Mouse (Mus musculus) limb, embryonic 13.5 days (tissue): Measurements from ENCODE around the gene Oprl1. TPM values are rescaled to one million over a fixed set of nuclear protein-coding genes. Genes with fewer than 3 reads are reported as not detected.

Experiments
- ATAC-seq: fragments of 200-750 bp; cut with Nextera tagmentation; 2 replicates; pipeline ENCODE4 v1.8.0; 2017; ENCODE audit warnings: low read depth, moderate number of reproducible peaks, moderate TSS enrichment; ENCODE audit not compliant: low FRiP score
- H3K27ac ChIP-seq: fragments of 300-500 bp; sonication (generic); 2 replicates; pipeline ENCODE4 v1.5.1; 2015; ENCODE audit warnings: inconsistent platforms, mild to moderate bottlenecking, moderate library complexity
- H3K27me3 ChIP-seq: fragments of 300-500 bp; sonication (generic); 2 replicates; pipeline ENCODE4 v1.6.1; 2015; ENCODE audit warnings: mild to moderate bottlenecking, inconsistent platforms
- H3K36me3 ChIP-seq: fragments of 300-500 bp; sonication (generic); 2 replicates; pipeline ENCODE4 v1.6.1; 2015; ENCODE audit warnings: inconsistent platforms, mild to moderate bottlenecking, moderate library complexity
- H3K4me1 ChIP-seq: fragments of 300-500 bp; sonication (generic); 2 replicates; pipeline ENCODE4 v1.6.1; 2015; ENCODE audit warnings: inconsistent platforms
- H3K4me2 ChIP-seq: fragments of 300-500 bp; sonication (generic); replicated peaks from 2 replicates; pipeline ENCODE4 v1.6.1; 2015; ENCODE audit warnings: inconsistent platforms, mild to moderate bottlenecking, moderate library complexity
- H3K4me3 ChIP-seq: fragments of 300-500 bp; sonication (generic); 2 replicates; pipeline ENCODE4 v1.5.1; 2015; ENCODE audit warnings: moderate library complexity, mild to moderate bottlenecking, inconsistent platforms
- H3K9ac ChIP-seq: fragments of 300-500 bp; sonication (generic); 2 replicates; pipeline ENCODE4 v1.6.1; 2015; ENCODE audit warnings: mild to moderate bottlenecking, inconsistent platforms
- H3K9me3 ChIP-seq: fragments of 300-500 bp; sonication (generic); 2 replicates; pipeline ENCODE4 v1.6.1; 2016; ENCODE audit warnings: inconsistent platforms
- WGBS: fragments of 180-500 bp; shearing (Covaris S2); methylation state at CpG from one replicate; pipeline ENCODE4 v1.1.7; 2015; 5-methylcytosine and 5-hydroxymethylcytosine counted together
- polyA plus RNA-seq: library from polyadenylated mRNA; unstranded; fragments of >200 nt; fragmentation: Nextera tagmentation; extraction: Ambion mirVana; gene quantifications from 2 replicates; pipeline ENCODE4 v1.2.1, GENCODE M21; 2015

Gene Oprl1
- polyA plus RNA-seq = 1.2 and 1.4 TPM in 2 replicates

GRCm38 (mm10) chr2:181714903-181715326 lies at the start of gene Oprl1:
Gene Oprl1, plus strand, starts transcription at chr2:181715016.
- no peak within 1 kb of the TSS for H3K27ac ChIP-seq
- 4% methylated on average over 7 of the region's 7 CpGs for WGBS
- peaks cover 6% of the 10 kb centered on the region; the same call in 1 of the 2 replicates for H3K27me3 ChIP-seq
- ATAC-seq = peak; percentile 57; the same call in 1 of the 2 replicates
- H3K4me2 ChIP-seq = peak within 1 kb of the TSS; percentile 49
- H3K9ac ChIP-seq = peak within 1 kb of the TSS; percentile 35; the same call in 1 of the 2 replicates
- no peaks in the 10 kb centered on the region for H3K4me1 ChIP-seq
- H3K36me3 ChIP-seq = no peaks in the 10 kb centered on the region
- no peaks in the 10 kb centered on the region for H3K9me3 ChIP-seq
- peak within 1 kb of the TSS; percentile 15 for H3K4me3 ChIP-seq

GRCm38 (mm10) chr2:181670285-181670912 lies 44.4 kb upstream of the Oprl1 start:
- WGBS = 3% methylated on average over 56 of the region's 56 CpGs
- no peak for ATAC-seq
- no peaks in the 10 kb centered on the region for H3K36me3 ChIP-seq

DNA sequence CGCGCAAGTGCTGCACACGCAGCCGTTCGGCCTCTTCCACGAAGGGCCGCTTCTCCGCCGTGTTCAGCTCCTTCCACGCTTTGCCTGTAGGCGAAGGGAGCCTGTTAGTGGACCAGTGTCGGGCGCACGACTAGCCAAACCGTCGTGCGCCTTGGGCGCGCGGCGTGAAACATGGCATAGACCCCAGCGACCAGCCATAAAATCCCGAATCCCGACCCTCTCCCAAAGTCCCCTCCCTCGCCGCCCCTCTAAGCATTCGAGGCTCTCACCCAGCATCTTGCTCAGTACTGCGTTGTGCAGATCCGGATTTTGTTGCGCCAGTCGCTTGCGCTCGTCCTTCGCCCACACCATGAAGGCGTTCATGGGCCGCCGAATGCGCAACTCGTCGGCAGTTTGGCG lies 43.9 kb upstream of the Oprl1 start:
- no peaks in the 10 kb centered on the region for H3K9me3 ChIP-seq
- peak overlapping the region; percentile 85 for H3K4me2 ChIP-seq
- peak overlapping the region; percentile 55 for H3K4me3 ChIP-seq
- H3K4me1 ChIP-seq = peaks cover 36% of the 10 kb centered on the region
- peaks cover 66% of the 10 kb centered on the region for H3K27me3 ChIP-seq
- H3K9ac ChIP-seq = peak overlapping the region; percentile 64
- H3K27ac ChIP-seq = no peak overlapping the region
- under 1% methylated on average over 41 of the region's 41 CpGs for WGBS
- ATAC-seq = no peak
- H3K36me3 ChIP-seq = no peaks in the 10 kb centered on the region

More at GRCm38 (mm10) chr2:181670285-181670912, 44.4 kb upstream of the Oprl1 start:
- H3K9me3 ChIP-seq = no peaks in the 10 kb centered on the region
- H3K27ac ChIP-seq = no peak overlapping the region
- peak overlapping the region; percentile 55 for H3K4me3 ChIP-seq
- peaks cover 66% of the 10 kb centered on the region for H3K27me3 ChIP-seq
- peaks cover 31% of the 10 kb centered on the region for H3K4me1 ChIP-seq
- H3K9ac ChIP-seq = peak overlapping the region; percentile 64
- H3K4me2 ChIP-seq = peak overlapping the region; percentile 85

- ATAC-seq = peak; percentile 18; the same call in 1 of the 2 replicates
- Histone ChIP-seq H3K27me3 (peaks cover 66% of the 10 kb centered on the region), H3K27ac (no peak within 1 kb of the TSS), H3K9ac (peak within 1 kb of the TSS; percentile 64), H3K4me1 (peaks cover 36% of the 10 kb centered on the region), H3K9me3 (no peaks in the 10 kb centered on the region), H3K36me3 (no peaks in the 10 kb centered on the region), H3K4me3 (peak within 1 kb of the TSS; percentile 55), H3K4me2 (peak within 1 kb of the TSS; percentile 85)
- under 1% methylated on average over 43 of the region's 43 CpGs for WGBS
These were observed 43.5 kb upstream of the Oprl1 start, which contains the start of gene Sox18 for GRCm38 (mm10) chr2:181671326-181671725. Gene Sox18, minus strand, starts transcription at chr2:181671640.

DNA sequence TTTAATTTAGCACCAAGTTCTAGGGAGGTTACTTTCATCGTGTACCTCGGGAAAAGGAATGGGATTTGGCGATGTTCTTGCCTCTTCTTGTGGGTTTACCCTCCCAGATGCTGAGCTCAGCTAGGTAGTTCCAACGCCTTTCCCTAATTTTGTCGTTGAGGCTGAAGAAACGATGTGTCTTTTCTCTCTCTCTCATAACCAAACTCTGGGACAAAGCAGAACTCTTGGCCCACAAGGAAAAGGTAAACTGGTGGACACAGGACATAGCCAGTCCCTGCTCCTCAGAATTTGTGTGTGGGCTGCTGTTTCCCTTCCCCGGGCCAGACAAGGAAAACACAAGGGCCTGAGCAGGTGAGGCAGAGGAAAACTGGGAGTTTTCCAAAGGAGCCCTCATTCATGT lies 42.8 kb upstream of the Oprl1 start:
- Histone ChIP-seq H3K27me3 (peaks cover 66% of the 10 kb centered on the region), H3K9me3 (no peaks in the 10 kb centered on the region), H3K4me3 (peak overlapping the region; percentile 55), H3K27ac (no peak overlapping the region), H3K4me1 (peaks cover 36% of the 10 kb centered on the region), H3K9ac (no peak overlapping the region), H3K4me2 (peak overlapping the region; percentile 85), H3K36me3 (no peaks in the 10 kb centered on the region)
- 22% methylated on average over 7 of the region's 7 CpGs for WGBS
- no peak for ATAC-seq

- no peak overlapping the region for H3K9ac ChIP-seq
- H3K27me3 ChIP-seq = peaks cover 58% of the 10 kb centered on the region
- WGBS = 33% methylated on average over 1 of the region's 1 CpGs
- H3K4me1 ChIP-seq = peaks cover 36% of the 10 kb centered on the region
- H3K4me2 ChIP-seq = no peak overlapping the region
- no peak overlapping the region for H3K4me3 ChIP-seq
- H3K27ac ChIP-seq = no peak overlapping the region
- no peaks in the 10 kb centered on the region for H3K36me3 ChIP-seq
- no peak for ATAC-seq
- H3K9me3 ChIP-seq = no peaks in the 10 kb centered on the region
These were observed 41.3 kb upstream of the Oprl1 start for GRCm38 (mm10) chr2:181673501-181673900.

GRCm38 (mm10) chr2:181674934-181675333 lies 39.9 kb upstream of the Oprl1 start:
- no peak for ATAC-seq
- H3K36me3 ChIP-seq = no peaks in the 10 kb centered on the region
- no peak overlapping the region for H3K27ac ChIP-seq
- H3K27me3 ChIP-seq = peaks cover 44% of the 10 kb centered on the region
- no peak overlapping the region for H3K4me2 ChIP-seq
- no peak overlapping the region for H3K4me3 ChIP-seq
- H3K4me1 ChIP-seq = peaks cover 42% of the 10 kb centered on the region
- 78% methylated on average over 4 of the region's 4 CpGs for WGBS
- no peak overlapping the region for H3K9ac ChIP-seq
- H3K9me3 ChIP-seq = no peaks in the 10 kb centered on the region

DNA sequence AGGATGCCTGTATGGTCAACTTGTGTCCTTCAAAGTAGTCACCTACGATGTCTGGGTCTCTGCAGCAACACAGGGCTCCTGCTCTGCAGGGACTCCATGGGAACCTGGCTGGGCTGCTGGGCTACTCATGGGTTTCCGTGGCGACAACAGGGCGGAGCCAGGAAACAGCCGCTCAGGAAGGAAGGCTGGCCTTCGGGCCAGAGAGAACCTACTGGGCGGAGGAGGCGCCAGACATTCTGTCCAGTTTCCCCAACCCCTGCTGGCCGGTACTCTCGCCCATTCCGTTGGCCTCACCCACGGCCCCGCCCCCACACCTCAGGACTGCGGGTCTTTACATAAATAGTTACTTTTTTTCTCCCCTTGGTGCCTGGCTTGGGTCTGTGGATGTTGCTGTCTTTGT lies 39.4 kb upstream of the Oprl1 start:
- WGBS = 4% methylated on average over 14 of the region's 14 CpGs

DNA sequence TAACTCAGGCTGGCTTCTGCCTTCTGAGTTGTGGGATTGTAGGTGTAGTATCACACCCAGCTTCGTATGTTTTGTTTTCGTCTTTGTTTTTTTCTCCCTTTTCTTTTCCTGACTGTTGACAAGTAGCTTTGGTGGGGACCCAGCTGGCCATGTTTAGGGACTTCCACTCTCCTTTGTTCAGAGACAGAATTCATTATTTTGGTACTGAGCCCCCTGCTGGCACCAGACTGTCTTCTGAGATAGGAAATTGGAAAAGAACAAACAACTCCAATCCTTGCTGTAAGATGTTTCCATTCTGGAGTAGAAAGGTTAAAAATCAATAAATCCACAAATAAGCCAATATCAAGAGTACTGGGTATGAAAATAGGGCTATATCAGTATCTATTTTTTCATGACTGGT lies 38.4 kb upstream of the Oprl1 start:
- H3K36me3 ChIP-seq = no peaks in the 10 kb centered on the region
- peak overlapping the region; percentile 44; the same call in 1 of the 2 replicates for H3K27ac ChIP-seq
- H3K4me1 ChIP-seq = peaks cover 37% of the 10 kb centered on the region
- no peaks in the 10 kb centered on the region for H3K9me3 ChIP-seq
- no peak for ATAC-seq
- no peak overlapping the region for H3K4me3 ChIP-seq
- no peak overlapping the region for H3K4me2 ChIP-seq
- peaks cover 29% of the 10 kb centered on the region for H3K27me3 ChIP-seq
- H3K9ac ChIP-seq = no peak overlapping the region
- 60% methylated on average over 2 of the region's 2 CpGs for WGBS

More for the DNA sequence above, 39.4 kb upstream of the Oprl1 start:
- Histone ChIP-seq H3K36me3 (no peaks in the 10 kb centered on the region), H3K4me3 (peak overlapping the region; percentile 22), H3K9me3 (no peaks in the 10 kb centered on the region), H3K9ac (peak overlapping the region; percentile 59), H3K4me2 (peak overlapping the region; percentile 54), H3K4me1 (peaks cover 37% of the 10 kb centered on the region), H3K27me3 (peaks cover 38% of the 10 kb centered on the region), H3K27ac (no peak overlapping the region)
- no peak for ATAC-seq

DNA sequence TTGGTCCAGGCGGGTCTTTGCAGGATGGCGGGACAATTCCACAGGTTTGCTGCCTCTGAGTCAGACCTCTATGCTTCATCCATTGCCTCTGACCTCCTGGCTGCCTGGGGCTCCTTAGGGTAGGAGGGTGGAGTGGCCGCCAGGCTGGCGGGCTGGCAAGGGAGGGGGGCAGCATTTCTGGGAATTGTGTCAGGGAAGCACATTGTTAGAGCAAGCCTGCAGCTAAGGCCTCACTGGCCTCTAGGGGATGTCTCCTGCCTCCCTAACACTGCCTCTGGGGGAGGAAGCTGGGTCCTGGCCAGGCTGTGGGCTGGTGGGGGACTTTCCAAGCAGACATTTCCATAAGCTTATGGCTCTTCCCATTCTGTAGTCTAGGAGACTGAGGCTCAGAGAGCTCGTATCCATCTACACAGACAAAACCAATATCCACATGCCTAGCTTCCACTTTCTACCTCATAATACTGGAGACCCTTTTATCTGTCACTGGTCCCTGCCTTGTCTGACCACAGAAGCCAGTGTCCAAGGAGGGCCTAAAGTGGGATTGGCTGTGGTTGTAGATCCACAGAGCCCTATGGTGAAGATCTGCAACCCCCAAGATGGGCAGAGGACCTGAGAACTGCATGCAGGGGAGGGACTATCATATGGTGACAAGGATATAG lies 37.6 kb upstream of the Oprl1 start:
- H3K27me3 ChIP-seq = peaks cover 21% of the 10 kb centered on the region
- H3K9ac ChIP-seq = no peak overlapping the region
- ATAC-seq = no peak
- H3K4me2 ChIP-seq = no peak overlapping the region
- H3K9me3 ChIP-seq = no peaks in the 10 kb centered on the region
- WGBS = 65% methylated on average over 5 of the region's 5 CpGs
- no peak overlapping the region for H3K27ac ChIP-seq
- H3K36me3 ChIP-seq = no peaks in the 10 kb centered on the region
- H3K4me1 ChIP-seq = peaks cover 34% of the 10 kb centered on the region
- no peak overlapping the region for H3K4me3 ChIP-seq

DNA sequence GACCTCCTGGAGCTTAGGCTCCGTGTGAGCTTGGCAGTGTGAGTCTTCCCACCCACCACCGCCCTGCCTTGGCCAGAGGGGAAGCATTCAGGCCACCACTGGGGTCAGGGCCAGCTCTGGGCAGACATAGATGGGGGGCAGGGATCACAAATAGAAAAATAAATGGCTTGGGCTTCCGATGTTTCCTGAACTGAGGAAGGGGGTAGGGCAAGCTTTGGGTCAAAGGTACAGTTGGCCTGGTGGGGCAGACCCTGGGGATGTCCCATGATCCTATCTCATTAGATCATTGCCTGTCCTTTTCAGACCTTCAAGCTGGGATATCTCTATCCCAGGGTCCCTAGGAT lies 37.1 kb upstream of the Oprl1 start:
- Histone ChIP-seq H3K4me3 (no peak overlapping the region), H3K36me3 (no peaks in the 10 kb centered on the region), H3K27ac (no peak overlapping the region), H3K4me1 (peaks cover 34% of the 10 kb centered on the region), H3K27me3 (peaks cover 16% of the 10 kb centered on the region), H3K9ac (no peak overlapping the region), H3K9me3 (no peaks in the 10 kb centered on the region), H3K4me2 (no peak overlapping the region)
- 62% methylated on average over 3 of the region's 3 CpGs for WGBS
- ATAC-seq = no peak

DNA sequence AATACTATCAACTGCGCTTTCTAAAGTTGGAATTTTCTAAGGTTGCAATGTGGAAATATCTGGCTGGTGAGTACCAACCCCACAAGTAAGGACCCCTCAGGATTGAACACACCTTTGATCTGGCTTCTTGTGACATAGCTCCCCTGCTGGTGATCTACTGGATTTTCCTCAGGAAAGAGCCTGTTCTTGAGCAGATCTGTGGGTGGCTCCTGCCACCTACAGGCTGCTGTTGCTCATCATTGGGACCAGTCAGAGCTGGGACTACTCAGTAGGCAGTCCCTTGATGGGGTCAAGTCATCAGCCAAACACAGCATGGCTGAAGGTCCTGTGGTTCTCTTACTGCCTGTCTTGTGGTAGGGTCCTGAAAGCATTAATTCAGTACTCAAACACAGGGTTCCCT lies 36.0 kb upstream of the Oprl1 start:
- Histone ChIP-seq H3K4me2 (no peak overlapping the region), H3K36me3 (no peaks in the 10 kb centered on the region), H3K4me1 (peaks cover 29% of the 10 kb centered on the region), H3K27ac (no peak overlapping the region), H3K9ac (no peak overlapping the region), H3K4me3 (no peak overlapping the region), H3K27me3 (peaks cover 5% of the 10 kb centered on the region; the same call in 1 of the 2 replicates), H3K9me3 (no peaks in the 10 kb centered on the region)
- peak; percentile 77 for ATAC-seq
- 47% methylated on average over 1 of the region's 1 CpGs for WGBS
